Mouse (Mus musculus): ENCODE results near the gene Adamtsl1.

Gene Adamtsl1

GRCm38 (mm10) chr4:86241854-86242424 lies 728.0 kb downstream of the Adamtsl1 start:
- DNase-seq = no peak

GRCm38 (mm10) chr4:86270085-86270484 lies 756.1 kb downstream of the Adamtsl1 start:
- no peak for DNase-seq

- peak; percentile 19 for DNase-seq
Observed at GRCm38 (mm10) chr4:86273703-86274355, 759.9 kb downstream of the Adamtsl1 start.

GRCm38 (mm10) chr4:86274663-86275062 lies 760.7 kb downstream of the Adamtsl1 start:
- DNase-seq = no peak

DNA sequence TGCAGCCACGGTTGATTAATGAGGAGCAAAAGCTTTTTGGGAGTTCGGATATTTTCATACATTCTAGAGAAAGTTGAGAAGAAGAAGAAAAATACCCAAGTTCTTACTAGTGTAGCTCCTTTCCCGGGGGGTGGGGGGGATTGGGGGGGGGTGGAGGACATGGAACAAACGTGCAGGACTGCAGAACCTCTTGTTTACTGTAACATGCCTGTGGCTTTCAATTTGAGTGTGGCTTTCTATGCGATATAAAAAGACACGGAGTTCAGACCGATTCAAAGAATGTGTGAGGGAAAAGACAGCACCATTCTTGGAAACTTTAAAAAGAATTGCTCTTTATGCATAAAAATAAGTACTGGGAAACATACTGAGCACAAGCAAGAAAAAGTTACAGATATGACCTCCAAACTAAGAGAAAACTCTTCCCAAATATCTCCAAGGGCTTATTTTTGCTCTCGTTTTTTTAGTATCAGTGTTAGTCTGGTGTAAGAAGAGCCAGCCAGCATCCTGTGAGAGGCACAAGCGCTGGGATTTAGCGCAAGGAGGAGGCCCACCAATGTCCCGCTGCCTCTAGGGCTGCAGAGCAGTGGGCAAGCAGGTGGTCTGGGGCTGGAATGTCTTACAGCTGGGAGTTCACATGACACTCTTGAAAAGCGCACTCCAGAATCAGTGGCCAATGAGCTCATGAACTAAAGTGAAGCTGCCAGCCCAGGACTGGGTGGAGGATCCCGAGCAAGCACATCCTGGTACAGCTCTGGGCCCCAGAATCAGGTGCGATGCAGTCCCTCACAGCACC lies 762.2 kb downstream of the Adamtsl1 start:
- no peak for DNase-seq

GRCm38 (mm10) chr4:86278546-86278945 lies 764.6 kb downstream of the Adamtsl1 start:
- DNase-seq = no peak

GRCm38 (mm10) chr4:86286572-86286971 lies 772.6 kb downstream of the Adamtsl1 start:
- DNase-seq = no peak

DNA sequence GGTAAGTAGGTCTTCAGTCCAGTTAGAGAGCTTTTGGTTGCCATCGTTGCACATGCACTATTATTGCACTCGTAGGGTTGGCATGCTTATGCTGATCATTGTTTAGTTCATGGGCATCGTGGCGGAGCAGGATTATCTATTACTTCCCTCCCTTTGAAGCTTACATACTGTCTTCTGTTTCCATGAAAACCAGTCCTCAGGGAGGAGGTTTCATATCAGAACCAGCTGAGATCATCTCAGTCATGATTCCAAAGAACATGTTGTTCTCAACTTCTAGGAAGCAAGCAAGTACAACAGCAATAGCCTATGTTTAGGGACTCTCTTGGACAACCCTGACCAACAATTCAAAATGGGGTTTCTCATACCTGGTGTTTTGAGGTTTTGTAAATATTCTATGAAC lies 774.3 kb downstream of the Adamtsl1 start:
- no peak for DNase-seq

- no peak for DNase-seq
Observed at GRCm38 (mm10) chr4:86289511-86290273, 775.7 kb downstream of the Adamtsl1 start.

DNA sequence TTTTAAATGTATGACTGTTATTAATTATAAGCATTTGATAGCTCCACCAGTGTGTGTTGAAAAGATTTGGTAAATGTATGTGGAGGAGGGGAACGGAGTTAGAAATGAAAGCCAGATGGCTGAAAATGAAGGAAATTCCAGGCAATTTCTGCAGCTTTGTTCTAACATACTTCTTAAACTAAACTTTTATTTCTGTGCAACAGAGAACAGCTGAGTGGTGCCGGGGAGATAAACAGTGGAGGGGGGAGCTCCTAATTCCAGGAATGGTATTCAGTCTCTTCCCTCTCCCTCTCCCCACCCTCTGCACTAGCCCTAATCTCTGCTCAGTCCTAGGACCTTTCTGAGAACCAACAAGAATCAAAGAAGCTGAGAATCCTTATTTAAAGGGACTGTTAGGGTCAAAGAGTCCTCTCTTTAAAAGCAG lies 780.9 kb downstream of the Adamtsl1 start:
- DNase-seq = peak; percentile 30

GRCm38 (mm10) chr4:86301469-86301868 lies 787.5 kb downstream of the Adamtsl1 start:
- DNase-seq = no peak

DNA sequence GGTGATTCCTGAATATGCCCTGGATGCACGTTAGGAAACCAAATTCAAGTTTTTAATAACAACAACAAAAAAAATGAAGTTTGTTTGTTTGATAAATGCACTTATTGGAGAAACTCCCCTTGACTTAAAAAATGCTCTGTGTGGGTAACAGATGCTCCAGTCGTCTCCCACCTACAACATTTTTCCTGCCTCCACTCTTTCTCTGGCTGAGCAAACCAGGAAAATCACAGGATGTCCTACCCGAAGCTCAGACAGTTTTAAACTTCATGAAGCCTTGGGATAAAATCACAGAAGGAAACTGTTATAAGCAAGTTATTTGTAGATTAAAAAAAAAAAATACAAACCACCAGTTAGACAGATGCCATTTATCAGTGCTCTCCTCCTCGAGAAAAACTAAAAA lies 788.1 kb downstream of the Adamtsl1 start:
- DNase-seq = no peak

- DNase-seq = no peak
Observed at GRCm38 (mm10) chr4:86306753-86307152, 792.8 kb downstream of the Adamtsl1 start.

- no peak for DNase-seq
Observed at GRCm38 (mm10) chr4:86309178-86309577, 795.2 kb downstream of the Adamtsl1 start.

- peak; percentile 40 for DNase-seq
Observed at GRCm38 (mm10) chr4:86310806-86311730, 797.1 kb downstream of the Adamtsl1 start.

DNA sequence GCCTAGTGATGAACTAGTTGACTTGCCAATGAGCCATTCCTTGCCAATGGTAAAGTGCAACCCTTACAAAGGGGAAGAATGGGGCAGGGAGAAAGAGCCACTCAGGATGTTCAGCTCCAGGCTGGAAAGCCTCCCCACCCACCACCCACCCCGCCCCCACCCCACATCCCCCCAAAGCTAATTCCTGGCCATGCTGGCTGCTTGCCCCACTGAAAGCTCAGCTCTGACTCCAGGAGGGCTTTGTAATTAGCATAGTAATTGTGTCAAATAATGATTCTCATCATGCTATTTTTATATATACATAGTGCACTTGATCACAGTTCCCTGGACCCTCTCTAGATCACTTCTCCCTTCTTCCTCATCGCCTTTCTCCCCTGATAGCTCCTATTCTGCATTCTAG lies 798.4 kb downstream of the Adamtsl1 start:
- no peak for DNase-seq

DNA sequence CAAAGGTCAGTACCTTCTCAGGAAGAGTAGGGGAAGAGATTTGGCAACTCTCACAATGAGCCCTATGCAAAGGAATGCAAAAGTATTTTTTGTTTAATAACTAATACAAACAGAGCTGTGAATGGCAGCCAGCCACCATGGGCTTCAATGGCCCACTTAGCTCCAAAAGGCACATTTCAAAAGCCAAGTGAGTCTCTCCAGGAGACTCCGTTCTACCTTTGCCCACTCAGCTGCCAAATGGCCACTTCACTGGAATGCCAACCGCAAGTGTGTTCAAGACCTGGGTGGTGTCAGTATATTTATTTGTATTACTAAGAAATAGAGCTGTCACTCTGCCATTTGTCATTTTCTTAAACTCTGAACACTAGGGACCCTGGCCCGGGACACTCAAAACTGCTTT lies 800.5 kb downstream of the Adamtsl1 start:
- no peak for DNase-seq

GRCm38 (mm10) chr4:86315122-86315521 lies 801.1 kb downstream of the Adamtsl1 start:
- no peak for DNase-seq

DNA sequence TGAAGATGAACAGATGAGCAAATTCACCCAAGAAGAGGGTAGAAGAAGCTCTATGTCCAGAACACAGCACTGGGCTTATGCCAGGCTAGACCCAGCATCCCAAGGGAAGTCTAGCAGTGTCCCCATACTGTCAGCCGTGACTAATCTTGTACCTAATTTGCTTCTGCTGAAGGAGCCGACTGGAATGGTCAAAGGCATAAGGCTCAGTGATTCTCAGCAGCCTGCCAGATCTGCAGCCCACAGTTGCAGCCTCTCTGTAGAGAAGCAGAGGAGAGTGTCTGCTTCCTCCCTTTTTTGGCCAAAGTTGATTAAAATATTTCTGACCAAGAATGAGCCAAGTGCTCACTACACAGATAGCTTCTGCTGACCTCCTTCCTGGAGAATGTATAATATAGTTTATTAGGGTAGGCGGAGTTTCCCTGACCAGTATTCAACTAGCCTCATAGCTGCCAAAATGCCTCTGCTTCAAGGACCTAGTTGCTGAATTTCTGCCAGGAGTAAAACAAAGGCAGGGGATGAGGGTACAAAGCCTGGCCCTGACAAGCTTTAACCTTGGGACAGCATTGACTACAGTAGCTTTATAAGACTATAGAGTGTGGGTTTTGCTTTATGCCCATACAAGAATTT lies 804.1 kb downstream of the Adamtsl1 start:
- DNase-seq = peak; percentile 54

- no peak for DNase-seq
Observed at GRCm38 (mm10) chr4:86325411-86325810, 811.4 kb downstream of the Adamtsl1 start.

GRCm38 (mm10) chr4:86326003-86326402 lies 812.0 kb downstream of the Adamtsl1 start:
- peak; percentile 27 for DNase-seq

DNA sequence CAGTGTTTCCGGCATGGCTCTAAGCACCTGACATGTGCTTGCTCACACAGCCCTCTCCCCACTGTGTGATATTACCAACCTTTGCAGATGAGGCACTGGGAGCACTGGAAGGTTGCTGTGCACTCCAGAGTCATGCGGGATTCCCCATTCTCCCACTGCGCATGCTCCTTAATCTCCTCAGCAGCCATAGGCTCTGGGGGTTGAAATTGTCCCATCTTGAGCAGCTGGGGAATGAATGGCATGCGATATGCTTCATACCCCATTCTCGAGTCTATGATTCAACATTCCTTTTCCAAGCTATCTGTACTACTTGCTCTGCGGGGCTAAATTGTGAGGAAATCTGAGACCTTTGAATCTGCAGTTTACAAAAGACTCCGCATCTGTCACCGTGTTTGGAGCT lies 812.7 kb downstream of the Adamtsl1 start:
- no peak for DNase-seq

All from kidney, postnatal 10 days (tissue).